Mouse (Mus musculus) left cerebral cortex, postnatal 4 days (tissue): ENCODE measurements around the gene Kdelr3. TPM values are rescaled to one million over a fixed set of nuclear protein-coding genes. Genes with fewer than 3 reads are reported as not detected.

Source experiments
- DNase-seq: peaks from one replicate; pipeline ENCODE4 v3.0.0-alpha.2; 2022
- intact Hi-C: fragments of 180-260 bp; cut with DNase I; formaldehyde crosslinking; loops from one replicate; pipeline ENCODE4 v1.15.1; 2025
- total RNA-seq, 2 experiments: library from RNA; stranded (reverse); gene quantifications; 2 replicates each; pipeline ENCODE4 v1.2.3; 2021

Gene Kdelr3
- total RNA-seq, 2 experiments from 2014 or later = 0.72 to 0.91 TPM

- intact Hi-C loops = no loop called here
- DNase-seq = no peak
Observed at GRCm38 (mm10) chr15:79509998-79510397, 6.2 kb upstream of the Kdelr3 start.

DNA sequence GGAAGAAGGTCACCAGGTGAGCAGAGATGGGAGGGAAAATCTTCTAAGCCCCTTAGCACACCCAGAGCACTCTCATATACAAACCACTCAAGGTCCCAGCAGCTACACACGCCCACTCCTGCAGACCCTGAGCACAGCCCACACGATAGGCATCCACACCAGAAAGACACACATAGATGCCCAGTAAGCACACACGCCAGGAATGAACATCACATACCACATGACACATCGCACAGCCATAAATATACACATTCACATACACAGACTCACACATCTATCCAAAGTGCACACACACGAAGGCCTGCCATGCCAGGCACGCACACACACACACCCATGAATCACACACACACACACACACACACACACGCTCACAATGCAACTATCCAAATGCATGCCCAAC, 5.8 kb upstream of the Kdelr3 start:
- no peak for DNase-seq
- intact Hi-C loops = no loop called here

DNA sequence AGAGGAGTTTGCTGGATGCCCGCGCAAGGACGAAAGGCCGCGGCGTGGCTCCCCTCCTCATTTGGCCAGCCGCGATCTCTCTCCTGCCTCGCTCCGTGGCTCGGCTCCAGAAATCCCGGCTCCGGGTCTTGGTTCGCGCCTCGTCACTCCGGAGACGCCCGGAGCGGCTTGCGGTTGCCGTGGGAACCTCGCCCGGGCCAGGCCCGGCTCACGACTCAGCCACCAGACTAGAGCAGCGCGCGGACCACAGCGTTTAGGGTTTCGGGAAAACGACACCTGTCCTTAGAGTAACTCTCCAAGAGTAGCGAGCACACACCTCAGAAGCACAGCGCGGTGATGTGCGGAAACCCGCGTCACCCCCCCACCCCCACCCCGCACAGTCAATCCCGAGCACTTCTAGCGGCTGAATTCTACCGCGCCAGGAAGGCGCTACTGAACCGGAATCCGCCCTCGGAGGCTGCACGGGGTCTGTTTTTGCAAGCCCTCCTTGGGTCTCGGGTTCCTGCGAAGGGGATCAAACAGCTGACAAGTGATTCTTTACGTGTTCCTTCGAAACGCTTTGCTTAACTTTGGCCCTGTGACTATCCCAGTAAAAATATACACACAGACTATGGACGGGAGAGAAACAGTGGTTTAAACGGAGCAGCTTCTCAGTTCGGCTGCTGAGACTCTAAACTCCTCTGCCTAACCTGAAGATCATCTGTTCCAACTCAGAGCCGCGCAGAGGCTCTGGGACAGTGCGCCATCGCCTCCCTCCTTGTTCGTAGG, 4.5 kb upstream of the Kdelr3 start:
- peak; percentile 93 for DNase-seq
- intact Hi-C loops = no loop called here

- intact Hi-C loops = no loop called here
Observed at GRCm38 (mm10) chr15:79513940-79514339, 2.3 kb upstream of the Kdelr3 start.

DNA sequence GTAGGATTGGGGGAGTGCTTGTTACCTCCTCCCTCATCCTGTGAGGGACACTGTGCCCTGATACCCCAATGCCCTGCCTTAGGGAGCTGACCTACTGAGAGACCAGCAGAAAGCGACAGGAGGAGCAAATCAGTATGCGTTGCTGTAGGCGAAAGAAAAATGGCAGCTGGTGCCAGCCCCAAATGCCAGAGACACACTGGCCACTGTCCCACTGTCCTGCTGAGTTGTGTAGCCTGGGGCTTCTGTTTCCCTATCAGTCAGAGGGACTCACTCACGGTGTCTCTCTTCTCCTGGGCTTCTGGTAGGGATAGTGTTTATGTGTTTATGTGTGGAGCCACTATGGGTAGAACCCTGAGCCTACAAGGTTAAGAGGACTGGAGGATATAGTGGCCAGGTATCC, 1.5 kb downstream of the Kdelr3 start:
- peak; percentile 62 for DNase-seq
- intact Hi-C loops = no loop called here

More at GRCm38 (mm10) chr15:79513940-79514339, 2.3 kb upstream of the Kdelr3 start:
- no peak for DNase-seq

DNA sequence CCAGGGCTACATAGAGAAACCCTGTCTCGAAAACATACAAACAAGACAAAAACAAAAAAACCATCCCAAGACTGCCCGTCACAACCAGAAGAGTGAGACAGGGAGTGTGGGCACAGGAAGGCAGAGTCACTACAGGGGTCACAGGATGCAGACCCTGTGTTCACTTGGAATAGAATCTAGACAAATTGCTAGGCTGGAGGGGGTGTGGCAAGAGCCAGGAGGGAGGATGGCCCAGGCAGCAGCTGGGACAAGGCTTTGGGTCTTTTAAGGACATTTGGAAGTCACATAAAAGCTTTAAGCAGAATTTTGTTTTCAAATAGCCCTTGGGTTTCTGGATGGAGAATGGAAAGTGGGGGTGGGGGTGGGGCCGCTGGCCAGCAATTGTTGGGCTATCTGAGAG, 2.4 kb downstream of the Kdelr3 start:
- intact Hi-C loops = no loop called here
- no peak for DNase-seq

DNA sequence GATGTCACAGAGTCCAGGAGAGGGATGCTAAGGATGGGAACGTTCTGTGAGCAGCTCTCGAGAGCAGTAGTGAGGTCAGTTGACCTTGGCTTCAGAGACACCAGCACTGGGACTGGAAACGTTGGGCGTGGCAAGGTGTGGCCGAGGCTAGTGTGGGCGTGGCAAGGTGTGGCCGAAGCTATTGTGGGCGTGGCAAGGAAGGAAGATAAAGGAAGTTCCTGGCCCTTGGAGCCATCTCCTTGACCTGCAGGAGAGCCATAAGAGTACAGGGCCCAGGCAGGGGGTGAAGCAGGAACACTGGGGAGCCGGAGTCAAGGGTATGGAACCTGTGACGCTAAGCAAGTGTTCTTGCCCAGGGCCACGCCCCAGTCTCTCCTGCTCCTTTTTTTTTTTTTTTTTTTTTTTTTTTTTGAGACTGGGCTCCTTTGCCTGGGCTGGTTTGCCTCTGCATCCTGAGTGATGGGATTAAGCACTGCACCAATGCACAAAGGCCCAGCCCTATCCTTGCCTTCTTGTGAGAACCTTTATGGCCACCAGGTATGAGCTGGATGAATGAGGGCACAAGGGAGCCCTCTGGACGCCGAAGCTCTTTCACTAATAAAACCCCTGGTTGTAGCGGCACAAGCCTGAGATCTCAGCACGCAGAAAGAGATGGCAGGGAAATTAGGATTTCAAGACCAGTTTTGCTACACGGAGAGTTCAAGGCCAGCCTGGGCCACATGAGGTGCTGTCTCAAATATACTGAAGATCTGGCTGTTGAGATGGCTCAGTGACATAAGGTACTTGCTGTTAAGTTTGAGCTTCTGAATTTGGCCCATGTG, 3.4 kb downstream of the Kdelr3 start:
- intact Hi-C loops = no loop called here
- DNase-seq = no peak

GRCm38 (mm10) chr15:79525564-79525963, 9.4 kb downstream of the Kdelr3 start:
- intact Hi-C loops = no loop called here
- no peak for DNase-seq

DNA sequence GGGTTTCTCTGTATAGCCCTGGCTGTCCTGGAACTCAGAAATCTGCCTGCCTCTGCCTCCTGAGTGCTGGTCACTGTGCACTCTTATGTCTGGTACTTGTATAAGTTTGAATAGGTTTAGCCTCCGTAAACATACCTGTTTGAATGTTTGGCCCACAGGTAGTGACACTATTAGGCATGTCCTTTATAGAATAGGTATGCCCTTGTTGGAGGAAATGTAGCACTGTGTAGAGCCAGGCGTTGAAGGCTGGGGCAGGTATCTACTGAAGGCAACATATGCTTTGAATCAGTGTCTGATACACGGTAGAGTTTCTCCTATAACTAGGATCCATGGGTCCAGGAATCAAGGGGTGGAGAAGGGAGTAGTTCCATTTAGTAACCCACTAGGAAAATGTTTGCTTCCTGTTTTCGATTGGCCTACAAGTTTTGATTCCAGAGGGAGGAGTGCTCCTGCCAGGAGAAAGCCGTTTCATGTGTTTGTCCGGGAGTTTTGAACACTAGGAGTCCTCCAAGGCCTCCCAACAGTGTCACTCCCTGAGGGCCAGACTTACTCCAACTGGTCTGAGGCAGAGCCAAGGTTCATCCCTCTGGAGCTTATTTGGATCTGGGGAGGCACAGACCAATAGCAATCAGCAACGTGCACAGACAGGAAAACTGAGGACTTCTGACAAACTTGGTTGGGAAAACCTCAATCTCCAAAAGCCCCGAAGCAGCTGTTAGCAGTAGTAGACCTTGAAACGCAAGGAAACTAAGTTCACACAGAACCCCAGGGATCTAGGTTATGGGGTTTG, 10.0 kb downstream of the Kdelr3 start:
- intact Hi-C loops = no loop called here
- no peak for DNase-seq

DNA sequence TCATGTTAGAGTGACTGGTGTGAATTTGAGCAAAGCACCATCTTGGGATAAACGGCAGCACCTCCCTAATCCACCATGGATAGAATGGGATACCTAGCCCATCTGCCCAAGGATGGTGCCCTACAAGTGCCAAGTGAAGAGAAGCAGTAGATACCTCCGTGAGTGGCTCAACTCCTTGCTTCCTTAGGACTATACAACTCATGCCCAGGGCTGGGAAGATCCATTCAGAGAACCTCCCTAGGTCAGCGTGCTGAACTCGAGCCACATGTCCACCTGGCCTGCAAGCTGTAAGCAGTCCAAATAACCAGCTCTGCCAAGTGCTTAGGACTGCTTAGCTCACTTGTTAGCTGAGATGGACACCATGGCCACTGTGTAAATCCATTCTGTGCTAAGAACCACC, 11.0 kb downstream of the Kdelr3 start:
- no peak for DNase-seq
- intact Hi-C loops = no loop called here

GRCm38 (mm10) chr15:79527991-79528639, 11.9 kb downstream of the Kdelr3 start:
- intact Hi-C loops = no loop called here
- DNase-seq = no peak

- no peak for DNase-seq
- intact Hi-C loops = no loop called here
Observed at GRCm38 (mm10) chr15:79529935-79530334, 13.7 kb downstream of the Kdelr3 start.

GRCm38 (mm10) chr15:79533796-79534195, 17.6 kb downstream of the Kdelr3 start:
- no peak for DNase-seq
- intact Hi-C loops = no loop called here

GRCm38 (mm10) chr15:79543968-79544367, 27.8 kb downstream of the Kdelr3 start:
- intact Hi-C loops = loop anchor here (10.0 kb wide), 1 partner anchor 61 kb away; the partner anchor contains the start of gene Dmc1
- DNase-seq = no peak

DNA sequence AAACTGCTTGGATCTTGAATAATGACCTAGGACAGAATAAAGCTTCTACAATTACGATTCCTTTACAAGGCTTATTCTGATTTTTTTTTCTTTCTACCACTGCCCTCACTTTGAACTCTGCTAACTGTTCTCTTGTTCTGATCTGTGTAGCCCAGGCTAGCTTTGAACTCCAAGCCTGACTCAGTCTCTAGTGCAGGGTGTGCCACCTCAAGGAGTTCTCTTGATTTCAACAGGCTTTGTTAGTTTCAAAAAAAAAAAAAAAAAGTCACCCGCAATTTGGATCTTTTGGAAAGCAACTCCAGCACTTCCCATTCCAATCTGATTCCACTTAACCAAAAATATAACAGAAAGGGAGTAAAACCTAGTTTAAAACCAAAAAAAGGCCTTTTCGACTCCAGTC, 29.3 kb downstream of the Kdelr3 start:
- intact Hi-C loops = loop anchor here (10.0 kb wide), 1 partner anchor 59 kb away; the partner anchor contains the start of gene Dmc1

DNA sequence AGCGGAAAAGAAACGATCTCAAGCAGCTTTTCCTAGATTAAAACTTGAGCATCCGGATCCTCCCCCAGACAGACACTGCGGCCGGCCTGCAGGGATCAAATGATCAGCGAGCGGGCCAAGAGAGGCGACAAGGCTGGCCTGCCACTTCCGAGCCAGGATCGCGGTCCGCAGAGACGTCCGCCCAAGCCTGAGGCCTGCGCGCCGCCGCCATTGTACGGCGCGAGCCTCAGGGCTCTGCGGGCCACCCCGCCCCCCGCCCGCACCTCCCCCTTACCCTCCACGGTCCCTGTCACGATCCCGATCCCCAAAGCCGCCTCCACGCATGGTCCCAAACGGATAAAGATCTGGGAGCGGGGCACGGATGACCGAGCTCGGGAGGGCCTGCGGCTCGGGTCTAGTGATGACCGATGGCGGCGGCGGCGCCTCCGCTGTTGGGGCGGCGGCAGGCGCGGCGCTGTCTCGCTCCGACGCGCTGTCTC, 29.7 kb downstream of the Kdelr3 start:
- intact Hi-C loops = loop anchor here (10.0 kb wide), 1 partner anchor 59 kb away; the partner anchor contains the start of gene Dmc1
- peak; percentile 77 for DNase-seq

More for the DNA sequence above, 29.3 kb downstream of the Kdelr3 start:
- no peak for DNase-seq

GRCm38 (mm10) chr15:79546410-79547288, 30.4 kb downstream of the Kdelr3 start, which contains the start of gene Ddx17:
Gene Ddx17 (minus strand): TSS chr15:79546741.
- intact Hi-C loops = loop anchor here (10.0 kb wide), 1 partner anchor 58 kb away; the partner anchor contains the start of gene Dmc1
- DNase-seq = peak; percentile 99

DNA sequence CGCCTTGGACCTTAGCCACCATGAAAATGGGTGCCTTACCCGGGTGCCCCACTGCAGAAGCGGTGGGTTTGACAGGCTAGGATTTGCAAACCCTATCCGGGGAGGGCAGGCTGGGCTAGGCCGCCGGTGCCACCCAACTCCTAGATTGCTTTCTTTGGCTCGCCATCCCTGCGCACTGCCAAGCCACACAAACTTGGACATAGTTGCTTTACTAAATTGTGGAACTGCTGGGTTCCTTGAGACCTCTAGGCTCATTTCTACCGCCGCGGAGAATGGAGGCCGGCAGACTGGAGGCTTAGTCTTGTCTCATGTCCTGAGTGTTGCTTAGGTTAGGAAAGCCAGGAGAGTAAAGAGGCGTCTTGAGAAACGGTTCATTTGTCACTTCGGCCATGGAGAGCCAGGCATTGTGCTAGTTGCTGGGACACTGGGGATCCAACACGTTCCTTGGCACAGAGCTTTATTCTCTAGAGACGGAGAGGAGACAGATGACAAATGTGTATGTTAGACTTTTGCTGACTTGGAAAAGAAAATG, 31.1 kb downstream of the Kdelr3 start:
- DNase-seq = no peak
- intact Hi-C loops = loop anchor here (10.0 kb wide), 1 partner anchor 57 kb away; the partner anchor contains the start of gene Dmc1

DNA sequence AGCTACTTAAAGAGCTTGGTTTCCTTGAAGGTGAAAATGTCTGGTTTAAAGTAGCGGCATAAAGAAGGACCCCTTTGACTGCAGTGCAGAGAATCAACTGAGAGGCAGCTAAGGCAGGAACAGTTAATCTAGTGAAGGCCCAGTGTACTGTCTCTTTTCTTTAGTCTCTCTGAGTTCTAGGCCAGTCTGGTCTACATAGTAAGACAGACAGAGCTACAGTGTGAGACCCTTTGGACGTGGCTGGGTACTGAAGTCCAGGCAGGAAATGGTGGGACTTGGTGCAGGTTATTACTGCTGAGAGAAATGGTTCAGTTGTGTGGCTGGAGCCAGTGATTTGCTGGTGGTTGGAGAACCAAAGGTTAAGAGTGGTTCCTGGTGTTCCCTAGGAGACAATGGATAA, 32.0 kb downstream of the Kdelr3 start:
- no peak for DNase-seq
- intact Hi-C loops = loop anchor here (10.0 kb wide), 1 partner anchor 57 kb away; the partner anchor contains the start of gene Dmc1
